Mouse (Mus musculus) ES-CJ7 (cell line): ENCODE measurements around the gene Tmem116.
"Not testable (repeated sequence)": the region's sequence is repeated elsewhere in the genome, so short reads cannot be mapped to it uniquely, and the experiment has no call there.

Experiments
- DNase-seq: peaks from one replicate; pipeline ENCODE4 v3.0.0; 2011; ENCODE audit warnings: low read depth, low spot score

Gene Tmem116

DNA sequence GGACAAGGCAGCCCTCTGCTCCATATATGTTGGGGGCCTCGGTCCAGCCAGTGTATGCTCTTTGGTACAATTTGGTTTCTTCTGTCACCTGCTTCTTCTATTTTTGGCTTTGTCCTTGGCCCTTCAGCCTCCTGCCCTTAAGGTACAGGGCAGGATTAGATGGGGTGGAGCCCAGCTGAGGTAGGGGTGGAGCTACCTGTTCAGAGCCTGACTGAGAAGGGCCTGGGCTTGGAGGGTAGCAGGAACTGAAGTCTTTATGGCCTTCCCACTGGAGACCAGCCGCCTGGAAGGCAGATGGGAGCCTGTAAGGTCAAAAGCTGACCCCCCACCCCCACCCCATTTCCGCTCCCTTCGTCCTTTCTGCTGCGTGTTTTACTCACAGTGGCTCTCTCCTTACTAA, 11.3 kb downstream of the Tmem116 start:
- no peak for DNase-seq

DNA sequence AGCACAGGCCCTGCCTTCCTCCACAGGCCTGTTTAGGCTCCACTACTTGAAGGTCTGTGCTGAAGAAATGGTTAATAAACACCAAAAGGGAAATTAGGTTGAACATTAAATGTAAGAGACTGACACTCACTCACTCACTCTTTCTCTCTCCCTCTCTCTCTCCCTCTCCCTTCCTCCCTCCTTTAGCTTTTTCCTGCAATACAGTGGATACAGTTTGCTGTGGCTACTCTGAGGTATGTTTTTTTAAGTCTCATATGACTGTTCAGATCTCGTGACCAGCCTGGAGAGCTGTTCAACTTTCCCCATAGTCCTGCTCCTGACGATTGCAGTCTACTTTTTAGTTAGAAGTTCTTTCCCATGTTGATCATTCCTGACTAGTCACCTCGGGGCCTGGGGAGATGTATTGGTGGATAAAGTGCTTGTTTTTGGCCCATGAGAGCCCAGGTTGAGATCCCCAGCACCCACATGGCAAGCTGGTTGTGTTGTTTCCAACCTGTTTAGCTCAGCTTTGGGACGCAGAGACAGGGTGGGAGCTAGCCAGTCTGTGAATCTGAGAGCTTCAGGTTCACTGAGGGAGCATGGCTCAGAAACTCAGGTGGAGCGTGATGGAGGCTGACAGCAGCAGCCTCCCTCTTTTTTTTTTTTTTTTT, 12.0 kb downstream of the Tmem116 start:
- no peak for DNase-seq

DNA sequence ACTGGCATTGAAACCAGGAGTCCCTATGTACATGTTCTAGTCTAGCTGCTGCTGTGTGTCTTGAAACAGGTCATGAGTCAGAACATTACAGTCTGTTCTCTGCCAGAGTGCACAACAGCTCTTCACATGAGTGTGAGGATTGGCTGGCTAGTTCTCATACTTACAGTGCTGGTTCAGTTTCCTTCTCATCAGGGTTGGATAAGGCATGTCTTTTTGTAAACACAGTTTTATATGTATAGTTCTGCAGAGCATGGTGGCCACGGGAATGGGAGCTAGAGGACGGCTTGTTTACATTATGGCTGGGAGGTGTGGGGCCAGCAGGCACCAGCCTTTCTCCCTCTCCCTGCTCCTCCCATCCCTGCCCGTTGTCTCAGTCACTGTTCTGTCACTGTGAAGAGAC, 17.9 kb downstream of the Tmem116 start:
- no peak for DNase-seq

DNA sequence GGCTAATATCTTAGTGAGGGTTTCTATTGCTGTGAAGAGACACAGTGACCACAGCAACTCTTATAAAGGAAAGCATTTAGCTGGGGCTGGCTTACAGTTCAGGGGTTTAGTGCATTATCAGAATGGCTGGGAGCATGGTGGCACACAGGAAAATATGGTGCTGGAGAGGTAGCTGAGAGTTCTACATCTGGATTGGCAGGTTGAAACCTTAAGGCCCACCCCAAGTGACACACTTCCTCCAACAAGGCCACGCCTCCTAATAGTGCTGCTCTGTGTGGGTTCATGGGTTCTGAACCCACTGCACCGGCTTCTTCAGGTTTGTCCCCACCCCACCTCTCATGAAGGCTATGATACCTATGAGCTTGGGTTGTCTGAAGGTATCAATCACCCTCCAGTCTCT, 20.7 kb downstream of the Tmem116 start:
- no peak for DNase-seq

DNA sequence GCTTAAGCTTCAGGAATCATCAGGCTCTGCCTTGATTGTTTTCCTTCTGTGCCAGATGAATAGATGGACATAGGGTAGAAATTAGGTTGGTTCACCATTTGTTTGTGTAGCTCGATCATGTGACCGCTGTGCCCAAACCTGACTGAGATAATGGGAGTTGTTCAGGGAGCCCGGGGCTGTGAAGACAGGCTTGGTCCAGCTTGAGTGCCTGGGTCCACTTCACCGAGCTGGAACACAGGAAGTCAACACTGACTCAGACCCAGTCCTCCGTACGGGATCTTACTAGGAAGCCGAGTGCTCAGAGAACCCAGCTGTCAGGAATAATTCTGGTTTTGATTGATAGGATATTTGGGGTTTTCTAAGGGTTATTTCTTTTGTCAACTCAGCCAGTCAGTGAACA, 22.9 kb downstream of the Tmem116 start:
- DNase-seq = no peak

DNA sequence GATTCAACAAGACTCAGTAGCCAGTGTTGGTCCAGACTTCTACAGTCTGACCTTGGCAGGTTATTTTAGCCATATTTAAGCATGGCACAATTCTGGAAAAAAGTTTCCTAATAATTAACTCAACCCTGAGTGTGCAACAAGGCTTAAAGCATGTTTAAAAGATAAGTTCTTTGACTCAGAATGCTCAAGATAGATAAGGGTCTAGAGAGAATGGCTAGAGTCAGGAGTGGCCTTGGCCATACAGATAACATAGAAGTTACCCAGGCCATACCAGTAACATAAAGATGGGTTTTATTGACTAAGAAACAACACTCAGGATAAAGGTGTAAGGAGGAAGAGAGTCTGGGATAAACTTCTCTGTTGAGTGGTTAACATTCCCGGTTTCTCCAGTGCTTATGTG, 24.3 kb downstream of the Tmem116 start:
- DNase-seq = no peak

DNA sequence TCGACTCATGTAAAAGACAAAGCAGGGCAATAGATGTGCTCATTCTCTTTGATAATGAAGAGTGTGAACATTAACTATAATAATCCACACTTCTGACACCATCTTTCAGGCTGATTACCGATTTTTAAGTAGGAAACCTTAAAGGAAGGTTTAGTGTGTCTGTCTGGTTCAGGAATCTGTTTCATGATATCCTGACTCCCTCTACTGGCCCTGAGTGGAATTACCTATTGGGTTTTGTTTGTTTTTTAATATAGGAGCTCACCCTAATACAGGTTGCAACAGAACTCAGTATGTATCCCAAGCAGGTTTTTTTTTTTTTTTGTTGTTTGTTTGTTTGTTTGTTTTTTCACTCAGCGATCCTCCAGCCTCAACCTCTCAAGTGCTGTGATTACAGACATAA, 26.0 kb downstream of the Tmem116 start:
- DNase-seq = peak; percentile 58

DNA sequence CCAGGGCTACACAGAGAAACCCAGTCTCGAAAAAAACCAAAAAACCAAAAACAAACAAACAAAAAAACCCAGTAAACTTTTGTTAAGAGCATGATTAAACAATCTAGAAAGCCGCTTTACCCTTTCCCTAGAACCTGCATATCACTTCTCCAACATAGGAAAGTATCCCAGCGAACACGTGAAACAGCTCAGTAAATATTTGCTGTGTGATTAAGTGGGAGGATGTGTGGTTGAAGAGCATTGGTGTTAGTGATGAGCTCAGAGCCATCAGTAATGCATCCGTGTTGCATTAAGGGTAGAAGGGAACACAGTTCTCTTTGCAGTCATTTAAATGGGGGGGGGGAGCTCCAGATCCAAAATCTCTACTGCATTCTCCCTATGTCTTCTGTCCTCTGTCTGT, 33.1 kb downstream of the Tmem116 start:
- DNase-seq = no peak

DNA sequence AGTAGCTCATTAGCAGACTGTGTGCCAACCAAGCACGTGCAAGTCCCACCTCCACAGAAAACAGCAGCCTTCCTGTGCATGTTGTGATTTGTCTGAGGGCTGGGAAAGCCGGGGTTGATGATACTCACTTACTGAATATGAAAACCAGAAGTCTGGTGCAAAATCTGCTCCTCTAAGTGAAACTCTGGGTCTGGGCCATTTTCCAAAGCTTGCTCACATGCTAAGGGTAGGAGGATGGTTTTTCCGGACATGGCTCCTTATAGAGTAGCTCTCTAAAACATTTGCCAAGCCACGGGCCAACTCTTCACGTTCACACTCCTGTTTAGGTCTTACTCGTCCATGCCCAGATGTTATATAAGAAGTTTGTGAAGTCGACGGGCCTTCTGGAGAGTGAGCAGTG, 41.6 kb downstream of the Tmem116 start:
- no peak for DNase-seq

DNA sequence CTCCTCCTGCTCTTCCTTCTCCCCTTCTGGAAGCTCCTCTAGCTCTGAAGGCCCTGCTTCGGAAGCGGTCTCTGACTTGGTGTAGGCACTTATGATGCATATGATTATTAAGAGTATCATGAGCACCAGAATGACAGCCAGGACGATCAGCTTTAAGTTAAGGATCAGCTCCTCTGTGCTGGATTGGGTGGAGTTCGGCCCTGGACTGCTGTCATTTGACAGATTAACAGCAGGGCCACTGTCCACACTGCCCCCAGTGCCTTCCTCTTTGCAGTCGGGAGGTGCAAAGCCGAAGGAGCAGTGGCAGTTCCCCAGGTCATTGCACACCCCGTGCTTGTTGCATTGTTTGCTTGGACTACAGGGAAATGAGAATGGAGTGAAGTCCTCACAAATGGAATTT, 49.0 kb downstream of the Tmem116 start:
- no peak for DNase-seq

DNA sequence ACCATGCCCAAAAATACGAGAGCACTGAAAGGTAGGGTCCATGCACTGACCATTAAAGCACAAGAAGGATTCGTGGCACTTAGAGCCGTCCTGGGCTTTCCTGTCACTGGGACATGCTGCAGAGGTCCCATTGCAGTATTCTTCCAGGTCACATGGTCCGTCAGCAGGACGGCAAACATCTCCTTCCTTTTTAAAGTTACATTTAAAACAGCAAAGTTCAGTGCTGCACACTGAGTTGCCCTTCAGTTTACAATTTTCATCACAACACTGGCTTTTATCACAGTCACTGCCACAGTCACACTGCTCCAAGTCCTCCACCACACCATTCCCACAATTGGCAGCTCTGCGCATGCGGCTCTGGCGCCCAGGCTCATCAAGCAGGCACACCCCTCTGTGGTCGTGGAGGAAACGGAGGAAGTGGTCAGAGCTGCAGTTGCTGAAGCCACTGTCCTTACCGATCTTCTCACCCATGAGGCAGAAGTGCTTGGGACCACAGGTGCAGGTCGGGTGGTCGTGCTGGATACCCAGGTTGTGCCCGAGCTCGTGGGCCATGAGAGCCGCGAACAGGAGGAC, 49.8 kb downstream of the Tmem116 start:
- DNase-seq = not testable (repeated sequence)

DNA sequence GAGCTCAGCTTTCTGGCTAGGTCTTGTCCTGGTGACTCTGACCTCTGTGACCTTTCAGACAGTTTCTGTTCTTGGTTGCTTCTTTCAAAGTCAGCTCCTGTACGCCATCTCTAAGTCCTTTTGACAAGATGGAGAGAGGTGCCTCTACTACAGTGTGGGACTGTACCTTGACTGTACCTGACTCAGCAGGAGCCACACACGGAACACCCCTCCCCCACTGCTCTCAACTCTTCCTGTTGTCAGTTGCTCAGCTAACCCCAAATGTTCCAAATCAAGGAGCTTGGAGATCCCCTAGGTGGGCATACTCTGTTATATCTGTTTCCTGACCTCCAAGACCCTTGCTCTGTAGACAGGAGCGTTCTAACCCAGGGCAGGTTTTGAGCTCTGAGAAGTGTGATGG, 51.5 kb downstream of the Tmem116 start, which contains the start of gene Adam1b:
Gene Adam1b, minus strand, starts transcription at position 205 of the 400 bp plus-strand sequence.
- DNase-seq = no peak

DNA sequence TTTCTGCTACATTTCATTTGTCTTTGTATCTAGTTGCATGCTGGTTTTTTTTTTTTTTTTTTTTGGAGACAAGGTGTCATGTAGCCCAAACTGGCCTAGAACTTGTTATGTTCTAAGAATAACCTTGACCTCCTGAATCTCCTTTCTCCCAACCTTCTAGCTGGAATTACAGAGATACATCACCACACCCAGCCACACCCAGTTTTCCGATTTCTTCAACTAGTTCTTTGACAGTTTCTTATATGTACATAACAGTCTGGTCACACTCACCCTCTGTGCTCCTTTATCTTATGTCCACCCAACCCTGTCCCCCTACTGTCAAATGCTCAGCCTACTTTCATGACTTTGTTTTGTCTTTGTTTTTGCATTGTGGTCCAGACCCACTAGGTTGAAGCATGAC, 55.2 kb downstream of the Tmem116 start:
- DNase-seq = peak; percentile 40

DNA sequence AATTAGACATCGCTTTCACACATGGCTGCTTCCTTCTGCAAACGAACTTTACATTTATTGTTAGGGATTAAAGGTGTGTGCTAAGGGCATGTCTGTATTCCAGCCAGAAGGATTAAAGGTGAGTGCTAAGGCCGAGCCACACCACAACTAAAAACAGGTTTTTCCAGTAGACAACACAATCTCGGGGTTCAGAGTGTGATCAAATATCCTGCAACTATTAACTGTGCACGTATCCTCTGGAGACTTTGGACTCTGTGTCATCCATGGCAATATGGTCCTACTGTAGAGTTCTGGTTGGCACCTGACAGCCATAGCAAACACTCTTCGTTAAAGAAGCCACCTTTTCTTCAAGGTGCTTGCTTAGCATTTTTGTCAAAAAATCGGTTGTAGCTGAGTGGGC, 58.3 kb downstream of the Tmem116 start:
- no peak for DNase-seq

DNA sequence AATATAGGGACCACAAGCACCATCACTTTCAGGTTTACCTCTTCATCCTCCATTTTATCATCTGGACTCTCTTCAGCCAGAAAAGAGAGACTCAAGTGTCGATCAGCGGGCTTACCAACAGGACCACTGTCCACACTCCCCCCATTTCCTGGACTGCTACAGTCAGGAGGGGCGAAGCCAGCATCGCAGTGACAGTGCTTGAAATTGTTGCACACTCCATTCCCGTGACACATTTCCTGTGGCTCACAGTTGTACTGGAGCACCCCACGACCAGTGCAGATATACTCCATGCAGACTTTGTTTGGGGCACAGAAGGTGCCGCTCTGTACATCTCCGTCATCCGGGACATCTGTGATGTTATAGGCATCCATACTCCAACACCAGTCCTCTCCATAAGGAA, 67.3 kb downstream of the Tmem116 start:
- no peak for DNase-seq

DNA sequence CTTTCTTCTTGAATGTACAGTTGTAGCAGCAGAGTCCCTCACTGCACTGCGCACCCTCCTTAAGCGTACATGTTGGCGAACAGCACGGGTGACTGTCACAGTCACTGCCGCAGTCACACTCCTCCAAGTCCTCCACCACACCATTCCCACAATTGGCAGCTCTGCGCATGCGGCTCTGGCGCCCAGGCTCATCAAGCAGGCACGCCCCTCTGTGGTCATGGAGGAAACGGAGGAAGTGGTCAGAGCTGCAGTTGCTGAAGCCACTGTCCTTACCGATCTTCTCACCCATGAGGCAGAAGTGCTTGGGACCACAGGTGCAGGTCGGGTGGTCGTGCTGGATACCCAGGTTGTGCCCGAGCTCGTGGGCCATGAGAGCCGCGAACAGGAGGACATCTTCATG, 68.1 kb downstream of the Tmem116 start:
- not testable (repeated sequence) for DNase-seq

DNA sequence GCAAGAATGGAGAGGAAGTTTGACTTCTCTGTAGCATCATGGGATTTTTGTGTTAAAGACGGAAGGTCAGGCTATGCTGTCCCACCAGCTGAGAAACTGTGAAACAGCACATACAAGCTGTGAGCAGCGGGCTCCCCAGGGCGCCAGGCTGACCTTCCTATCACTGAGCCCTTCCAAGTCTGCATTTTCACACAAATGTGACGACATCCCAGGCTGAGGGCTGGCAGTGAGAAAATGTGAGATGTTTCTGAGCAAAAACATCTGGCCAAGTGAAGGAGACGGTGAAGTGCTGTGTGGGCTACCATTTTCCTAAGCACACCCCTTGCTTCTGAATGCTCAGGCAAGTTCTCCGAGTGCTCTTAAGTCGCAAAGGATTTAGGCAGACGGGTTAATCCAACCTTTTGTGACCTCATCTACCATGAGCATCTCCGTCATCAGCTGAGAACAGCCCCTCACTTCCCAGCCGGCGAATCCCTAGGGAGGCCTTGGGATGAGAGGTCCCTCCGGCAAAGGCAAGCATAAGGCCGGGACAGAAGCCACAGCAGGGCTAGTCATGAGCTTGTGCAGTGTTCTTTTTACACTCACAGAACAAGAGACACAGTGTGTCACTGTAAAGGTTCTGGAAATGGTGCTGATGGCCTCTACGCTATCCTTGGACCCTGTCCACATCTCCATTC, 74.2 kb downstream of the Tmem116 start:
- DNase-seq = no peak

DNA sequence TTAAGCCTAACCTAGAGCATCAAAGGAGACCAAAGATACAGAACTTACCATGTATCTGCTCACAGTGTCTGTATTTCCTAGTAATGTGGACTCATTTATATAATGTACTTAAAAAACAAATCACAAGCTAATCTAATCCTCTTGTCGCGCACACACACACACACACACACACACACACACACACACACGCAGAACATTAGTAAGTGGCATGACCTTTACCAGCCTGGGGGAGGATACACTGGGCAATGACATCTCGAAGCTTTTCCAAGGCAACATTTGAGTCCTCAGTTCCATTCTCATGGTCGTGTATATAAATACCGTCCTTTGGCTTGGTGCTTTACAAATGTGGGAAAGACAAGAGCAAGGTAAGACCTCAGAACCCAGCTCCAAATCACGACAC, 74.8 kb downstream of the Tmem116 start:
- no peak for DNase-seq

DNA sequence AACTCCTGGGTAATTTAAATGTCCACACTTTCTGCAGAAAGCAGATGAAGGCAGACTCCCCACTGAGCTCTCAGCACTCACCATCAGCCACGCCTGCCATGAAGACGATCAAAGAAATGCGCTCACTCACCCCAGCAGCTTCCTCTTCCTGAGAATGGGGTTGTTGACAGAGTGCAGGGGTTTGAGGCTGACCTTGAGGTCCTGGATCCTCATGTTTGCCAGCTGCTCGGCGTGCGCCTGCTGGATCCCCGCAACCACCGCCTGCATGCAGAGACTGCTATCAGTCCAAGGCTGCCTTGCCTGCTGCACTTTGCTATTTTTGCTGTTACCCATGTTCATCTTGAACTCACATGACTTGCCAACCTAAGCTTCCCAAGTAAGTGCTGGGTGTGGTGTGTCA, 75.3 kb downstream of the Tmem116 start:
- DNase-seq = peak; percentile 60

DNA sequence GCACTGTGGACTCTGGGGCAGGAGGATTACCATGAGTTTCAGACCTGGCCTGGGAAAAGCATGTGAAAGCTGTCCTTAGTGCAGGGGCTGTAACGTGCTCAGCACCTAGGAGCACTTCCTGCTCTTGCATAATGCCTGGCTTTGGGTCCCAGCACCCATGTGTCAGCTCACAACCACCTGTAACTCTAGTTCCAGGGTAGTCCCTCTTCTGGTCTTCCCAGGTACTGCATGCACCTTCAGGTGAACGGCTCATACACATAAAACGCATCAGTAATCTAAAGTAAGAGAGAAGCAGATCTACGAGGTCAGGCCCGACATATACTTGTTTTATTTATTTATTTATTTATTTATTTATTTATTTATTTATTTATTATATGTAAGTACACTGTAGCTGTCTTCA, 82.8 kb downstream of the Tmem116 start:
- DNase-seq = peak; percentile 82

DNA sequence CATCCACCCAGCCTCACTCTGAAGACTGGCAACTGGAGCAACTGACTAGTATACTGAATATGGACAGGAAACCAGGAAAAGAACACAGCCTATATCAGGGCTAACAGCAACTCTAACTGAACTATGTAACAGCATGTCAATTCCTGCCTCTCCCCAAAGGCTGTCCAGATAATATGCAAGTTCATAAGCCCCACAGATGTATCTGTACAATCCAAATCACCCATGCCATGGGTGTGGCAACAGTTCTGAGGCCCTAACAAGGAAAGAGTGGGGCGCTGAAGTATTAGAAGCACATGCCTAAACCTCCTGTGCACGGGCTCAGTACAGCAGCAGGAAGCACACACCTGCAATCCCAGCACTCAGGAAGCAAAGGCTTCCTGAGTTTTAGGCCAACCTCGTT, 83.4 kb downstream of the Tmem116 start:
- DNase-seq = no peak

DNA sequence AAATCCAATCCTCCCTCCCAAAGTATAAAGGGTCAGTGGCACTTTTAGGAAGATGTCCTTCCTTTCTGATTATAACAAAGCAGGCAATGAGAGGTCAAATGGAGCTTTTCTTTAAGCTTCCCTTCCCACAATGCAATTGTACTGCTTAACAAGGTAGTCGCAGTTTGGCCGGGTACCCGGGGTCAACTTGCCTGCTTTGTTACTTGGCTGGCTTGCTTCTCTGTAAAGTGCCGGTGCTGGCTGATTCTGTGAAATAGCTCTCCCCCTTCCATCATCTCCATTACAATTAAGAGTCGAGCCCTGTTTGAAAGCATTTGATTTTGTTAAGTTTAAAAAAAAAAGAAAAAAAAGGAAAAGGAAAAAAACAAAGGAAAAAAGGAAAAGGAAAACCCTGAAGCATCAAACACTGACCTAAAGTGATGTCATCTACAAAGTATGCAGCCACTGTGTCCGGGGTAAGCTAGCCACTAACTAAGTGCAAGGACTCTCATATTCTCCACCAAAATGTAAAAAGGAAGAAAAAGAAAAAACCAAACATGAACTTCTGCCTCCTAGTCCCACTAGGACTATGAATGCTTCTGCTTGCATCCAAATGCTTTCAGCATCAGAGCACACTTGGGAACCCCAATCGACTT, 85.3 kb downstream of the Tmem116 start:
- peak; percentile 58 for DNase-seq

DNA sequence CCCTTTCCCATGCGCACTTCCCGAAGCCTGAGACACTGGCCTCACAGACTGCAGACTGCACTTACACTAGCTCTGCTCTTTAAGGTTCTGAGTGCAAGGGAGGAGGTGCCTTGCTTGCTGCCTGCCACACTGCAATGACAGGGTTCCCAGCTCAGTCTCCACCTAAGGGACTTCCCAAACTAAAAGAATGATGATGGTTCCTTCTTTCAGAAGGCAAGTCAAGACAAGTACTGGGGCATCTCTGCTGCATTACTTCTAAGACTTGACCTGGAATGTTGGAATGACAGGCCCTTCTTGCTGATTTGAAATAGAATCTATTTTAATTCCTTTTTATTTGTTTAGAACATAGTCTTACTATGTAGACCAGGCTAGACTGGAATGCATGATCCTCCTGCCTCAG, 85.9 kb downstream of the Tmem116 start:
- DNase-seq = no peak
